In the genomic region with DNA sequence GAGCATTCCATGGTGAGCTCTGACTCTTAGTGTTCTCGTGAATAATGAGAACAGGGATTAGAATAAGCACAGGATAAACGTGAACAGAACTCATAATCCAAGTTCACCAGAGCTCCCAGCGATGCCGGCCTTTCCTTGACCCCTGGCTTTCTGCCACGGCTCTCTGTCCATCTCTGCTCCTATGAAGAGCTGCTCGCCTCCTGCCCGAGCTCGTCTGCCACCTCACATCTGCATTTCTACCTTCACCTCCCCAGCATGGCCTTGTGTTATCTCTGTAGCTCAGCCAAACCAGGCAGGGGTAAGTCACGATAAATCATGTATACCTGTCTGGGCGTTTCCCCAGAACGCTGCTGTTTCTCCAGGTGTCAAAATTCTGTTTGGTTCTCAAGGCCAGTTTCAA, we compare ENCODE assay signal across 25 mouse cellular contexts. TPM values are rescaled to one million over a fixed set of nuclear protein-coding genes. Genes with fewer than 3 reads are reported as not detected.
DNase-seq lines count a peak whose midpoint lies in the region; TF ChIP-seq lines count a peak whose summit lies in the region.
"Had no signal": no experiment of that assay in that cellular context is flagged by ENCODE, and none has a peak within 500 bp of the region (broad histone marks: within the 10 kb centered on the region; RNA-seq: fewer than 3 reads in every experiment).

No protein-coding gene starts in this region.

- H3K4me3 ChIP-seq in bone marrow macrophage, adult 2 months (ENCODE audit: insufficient read depth, low read length): no peak overlapping the region
- H3K4me3 ChIP-seq: embryonic facial prominence, embryonic 12.5 days; forebrain, embryonic 10.5 days; forebrain, embryonic 15.5 days; heart, embryonic 10.5 days; heart, embryonic 15.5 days; hindbrain, embryonic 12.5 days; lung, embryonic 15.5 days; midbrain, embryonic 13.5 days; neural tube, embryonic 15.5 days had no signal

- no peak for TF ChIP-seq POLR2A in bone marrow macrophage, adult 2 months (IDR thresholded peaks at IDR 0.05; ENCODE audit: borderline replicate concordance, low read depth, low read length)

- H3K4me1 ChIP-seq in bone marrow macrophage, adult 2 months (ENCODE audit: control insufficient read depth, insufficient read depth, low read length): peaks cover 50% of the 10 kb centered on the region
- H3K4me1 ChIP-seq: embryonic facial prominence, embryonic 12.5 days; forebrain, embryonic 15.5 days; lung, embryonic 15.5 days; midbrain, embryonic 13.5 days; neural tube, embryonic 15.5 days had no signal

- peak; percentile 27 for DNase-seq in kidney, postnatal 10 days
- no peak for DNase-seq in kidney, adult 18-20 months
- peak; percentile 52 for DNase-seq in testis, postnatal 10 days (ENCODE audit: low spot score)
- DNase-seq in testis, postnatal 14 days (ENCODE audit: low spot score): no peak
- no peak for DNase-seq in cerebellum, adult 9-11 months
- no peak for DNase-seq in gastrocnemius, adult 18-20 months (ENCODE audit: low spot score)
- DNase-seq in heart, adult 9 months (ENCODE audit: low spot score in 2 of 2): no peak
- DNase-seq: cerebellum, adult 8-10 months; cerebellum, postnatal 36 days; embryo, embryonic 11 days; heart, postnatal 36 days; kidney, postnatal 25 days; liver; right cerebral cortex, postnatal 4 days had no signal

- TF ChIP-seq CTCF in bone marrow macrophage, adult 2 months (IDR thresholded peaks at IDR 0.05; ENCODE audit: low read depth, low read length): no peak

- peak overlapping the region; percentile 89 for H3K27ac ChIP-seq in bone marrow macrophage, adult 2 months (ENCODE audit: insufficient read depth, low read depth, low read length)
- H3K27ac ChIP-seq: embryonic facial prominence, embryonic 12.5 days; forebrain, embryonic 10.5 days; forebrain, embryonic 15.5 days; heart, embryonic 10.5 days; heart, embryonic 15.5 days; hindbrain, embryonic 12.5 days; hindbrain, postnatal 0 days; midbrain, embryonic 13.5 days; neural tube, embryonic 15.5 days had no signal

RNA-seq across cellular contexts. Expression of a gene that starts 25.3 kb away (rescaled TPM):
- polyA plus RNA-seq in bone marrow macrophage, adult 2 months (2012; ENCODE audit: insufficient read depth, insufficient read length, missing spikeins): 124 and 140 TPM in 2 replicates
- total RNA-seq in gastrocnemius, adult 18-20 months (2021): under 1 TPM; 0.37 to 0.55 TPM

Comparison
In these comparisons a context has a peak if more than half of its experiments do, and no peak if none do; other contexts are left out.
1. DNase-seq: peak in kidney, postnatal 10 days (single experiment) and testis, postnatal 10 days (single experiment); none in kidney, adult 18-20 months (single experiment), testis, postnatal 14 days (single experiment), cerebellum, adult 9-11 months (single experiment), gastrocnemius, adult 18-20 months (single experiment) and heart, adult 9 months (0 of 2).